Mouse (Mus musculus): ENCODE results near the gene Rpusd1. TPM values are rescaled to one million over a fixed set of nuclear protein-coding genes. Genes with fewer than 3 reads are reported as not detected.

The Rpusd1 gene
- 24.8 and 27.0 TPM in 2 replicates for polyA plus RNA-seq (2016; fragmentation: Nextera tagmentation; extraction: Ambion mirVana)

GRCm38 (mm10) chr17:25727265-25728008, at the start of gene Rpusd1, which contains the start of gene Chtf18:
Rpusd1 (plus strand) TSS chr17:25727670.
Chtf18 (minus strand) TSS chr17:25727419.
- Histone ChIP-seq H3K9me3 (replicated peaks) (no peaks in the 10 kb centered on the region), H3K4me3 (peak within 1 kb of the TSS; percentile 77), H3K36me3 (peaks cover 61% of the 10 kb centered on the region), H3K27ac (peak within 1 kb of the TSS; percentile 86), H3K27me3 (ENCODE audit: low read depth, poor library complexity, severe bottlenecking) (no peaks in the 10 kb centered on the region), H3K4me1 (peaks cover 26% of the 10 kb centered on the region)
- under 1% methylated on average over 37 of the region's 37 CpGs for WGBS
- peak; percentile 95 for DNase-seq (ENCODE audit: low spot score)

- Histone ChIP-seq H3K27ac (peak overlapping the region; percentile 27; the same call in 1 of the 2 replicates), H3K36me3 (no peaks in the 10 kb centered on the region), H3K27me3 (ENCODE audit: low read depth, poor library complexity, severe bottlenecking) (peaks cover 20% of the 10 kb centered on the region; the same call in 1 of the 2 replicates), H3K4me1 (peaks cover 8% of the 10 kb centered on the region; the same call in 1 of the 2 replicates), H3K4me3 (no peak overlapping the region), H3K9me3 (replicated peaks) (no peaks in the 10 kb centered on the region; the same call in 1 of the 2 replicates)
- no peak for DNase-seq (ENCODE audit: low spot score)
- WGBS = 61% methylated on average over 6 of the region's 6 CpGs
These were observed 49.5 kb upstream of the Rpusd1 start for GRCm38 (mm10) chr17:25677969-25678368.

GRCm38 (mm10) chr17:25679818-25680217, 47.7 kb upstream of the Rpusd1 start:
- peaks cover 8% of the 10 kb centered on the region; the same call in 1 of the 2 replicates for H3K4me1 ChIP-seq
- peaks cover 20% of the 10 kb centered on the region; the same call in 1 of the 2 replicates for H3K27me3 ChIP-seq (ENCODE audit: low read depth, poor library complexity, severe bottlenecking)
- 12% methylated on average over 5 of the region's 5 CpGs for WGBS
- no peak overlapping the region for H3K4me3 ChIP-seq
- H3K36me3 ChIP-seq = no peaks in the 10 kb centered on the region
- no peak for DNase-seq (ENCODE audit: low spot score)
- H3K27ac ChIP-seq = no peak overlapping the region
- no peaks in the 10 kb centered on the region; the same call in 1 of the 2 replicates for H3K9me3 ChIP-seq (replicated peaks)

GRCm38 (mm10) chr17:25681636-25682035, 45.8 kb upstream of the Rpusd1 start:
- peaks cover 24% of the 10 kb centered on the region; the same call in 1 of the 2 replicates for H3K27me3 ChIP-seq (ENCODE audit: low read depth, poor library complexity, severe bottlenecking)
- no peak overlapping the region for H3K27ac ChIP-seq
- DNase-seq (ENCODE audit: low spot score) = no peak
- WGBS = 86% methylated on average over 4 of the region's 4 CpGs
- H3K36me3 ChIP-seq = no peaks in the 10 kb centered on the region
- no peaks in the 10 kb centered on the region for H3K9me3 ChIP-seq (replicated peaks)
- H3K4me3 ChIP-seq = no peak overlapping the region
- H3K4me1 ChIP-seq = peaks cover 23% of the 10 kb centered on the region

- Histone ChIP-seq H3K9me3 (replicated peaks) (no peaks in the 10 kb centered on the region), H3K4me3 (no peak overlapping the region), H3K27ac (no peak overlapping the region), H3K27me3 (ENCODE audit: low read depth, poor library complexity, severe bottlenecking) (peaks cover 18% of the 10 kb centered on the region), H3K4me1 (peaks cover 21% of the 10 kb centered on the region), H3K36me3 (no peaks in the 10 kb centered on the region)
- WGBS = 49% methylated on average over 7 of the region's 7 CpGs
- DNase-seq (ENCODE audit: low spot score) = peak; percentile 46
These were observed 41.1 kb upstream of the Rpusd1 start for GRCm38 (mm10) chr17:25686323-25686722.

- 80% methylated on average over 4 of the region's 4 CpGs for WGBS
- Histone ChIP-seq H3K27me3 (ENCODE audit: low read depth, poor library complexity, severe bottlenecking) (peaks cover 18% of the 10 kb centered on the region), H3K27ac (no peak overlapping the region), H3K36me3 (no peaks in the 10 kb centered on the region), H3K9me3 (replicated peaks) (no peaks in the 10 kb centered on the region), H3K4me3 (no peak overlapping the region), H3K4me1 (peaks cover 21% of the 10 kb centered on the region)
- DNase-seq (ENCODE audit: low spot score) = no peak
These were observed 38.5 kb upstream of the Rpusd1 start for GRCm38 (mm10) chr17:25688922-25689321.

GRCm38 (mm10) chr17:25696263-25696662, 31.2 kb upstream of the Rpusd1 start:
- H3K27me3 ChIP-seq (ENCODE audit: low read depth, poor library complexity, severe bottlenecking) = peaks cover 17% of the 10 kb centered on the region
- H3K36me3 ChIP-seq = no peaks in the 10 kb centered on the region
- no peak overlapping the region for H3K4me3 ChIP-seq
- peaks cover 10% of the 10 kb centered on the region for H3K4me1 ChIP-seq
- H3K27ac ChIP-seq = peak overlapping the region; percentile 58; the same call in 1 of the 2 replicates
- WGBS = 52% methylated on average over 1 of the region's 1 CpGs
- H3K9me3 ChIP-seq (replicated peaks) = no peaks in the 10 kb centered on the region
- peak; percentile 56 for DNase-seq (ENCODE audit: low spot score)

GRCm38 (mm10) chr17:25698446-25698845, 29.0 kb upstream of the Rpusd1 start:
- peaks cover 17% of the 10 kb centered on the region for H3K27me3 ChIP-seq (ENCODE audit: low read depth, poor library complexity, severe bottlenecking)
- DNase-seq (ENCODE audit: low spot score) = peak; percentile 89
- no peak overlapping the region for H3K4me3 ChIP-seq
- 17% methylated on average over 7 of the region's 7 CpGs for WGBS
- no peak overlapping the region for H3K27ac ChIP-seq
- H3K36me3 ChIP-seq = no peaks in the 10 kb centered on the region
- no peaks in the 10 kb centered on the region for H3K9me3 ChIP-seq (replicated peaks)
- peaks cover 10% of the 10 kb centered on the region for H3K4me1 ChIP-seq

GRCm38 (mm10) chr17:25700863-25701496, 26.5 kb upstream of the Rpusd1 start:
- peaks cover 17% of the 10 kb centered on the region for H3K27me3 ChIP-seq (ENCODE audit: low read depth, poor library complexity, severe bottlenecking)
- H3K36me3 ChIP-seq = no peaks in the 10 kb centered on the region
- DNase-seq (ENCODE audit: low spot score) = no peak
- 60% methylated on average over 9 of the region's 9 CpGs for WGBS
- no peak overlapping the region for H3K27ac ChIP-seq
- no peaks in the 10 kb centered on the region for H3K9me3 ChIP-seq (replicated peaks)
- peaks cover 10% of the 10 kb centered on the region for H3K4me1 ChIP-seq
- H3K4me3 ChIP-seq = no peak overlapping the region

GRCm38 (mm10) chr17:25709994-25710393, 17.5 kb upstream of the Rpusd1 start:
- Histone ChIP-seq H3K9me3 (replicated peaks) (no peaks in the 10 kb centered on the region), H3K27me3 (ENCODE audit: low read depth, poor library complexity, severe bottlenecking) (no peaks in the 10 kb centered on the region), H3K36me3 (no peaks in the 10 kb centered on the region), H3K27ac (no peak overlapping the region), H3K4me3 (no peak overlapping the region), H3K4me1 (no peaks in the 10 kb centered on the region)
- no peak for DNase-seq (ENCODE audit: low spot score)
- WGBS = 96% methylated on average over 2 of the region's 2 CpGs

GRCm38 (mm10) chr17:25711136-25711535, 16.3 kb upstream of the Rpusd1 start:
- 88% methylated on average over 4 of the region's 4 CpGs for WGBS
- H3K4me3 ChIP-seq = no peak overlapping the region
- H3K36me3 ChIP-seq = no peaks in the 10 kb centered on the region
- H3K4me1 ChIP-seq = peaks cover 4% of the 10 kb centered on the region
- no peak overlapping the region for H3K27ac ChIP-seq
- no peaks in the 10 kb centered on the region for H3K9me3 ChIP-seq (replicated peaks)
- DNase-seq (ENCODE audit: low spot score) = no peak
- peaks cover 9% of the 10 kb centered on the region for H3K27me3 ChIP-seq (ENCODE audit: low read depth, poor library complexity, severe bottlenecking)

GRCm38 (mm10) chr17:25715627-25716026, 11.8 kb upstream of the Rpusd1 start:
- H3K36me3 ChIP-seq = peaks cover 24% of the 10 kb centered on the region
- H3K27ac ChIP-seq = no peak overlapping the region
- 42% methylated on average over 3 of the region's 3 CpGs for WGBS
- peaks cover 36% of the 10 kb centered on the region for H3K27me3 ChIP-seq (ENCODE audit: low read depth, poor library complexity, severe bottlenecking)
- no peak for DNase-seq (ENCODE audit: low spot score)
- peaks cover 24% of the 10 kb centered on the region for H3K4me1 ChIP-seq
- H3K4me3 ChIP-seq = no peak overlapping the region
- H3K9me3 ChIP-seq (replicated peaks) = no peaks in the 10 kb centered on the region

- WGBS = 5% methylated on average over 6 of the region's 6 CpGs
- Histone ChIP-seq H3K4me1 (peaks cover 24% of the 10 kb centered on the region), H3K36me3 (peaks cover 29% of the 10 kb centered on the region), H3K4me3 (0 out of 2 replicates have a peak overlapping the region, but pooled peaks have one; percentile 53), H3K9me3 (replicated peaks) (no peaks in the 10 kb centered on the region), H3K27ac (no peak overlapping the region), H3K27me3 (ENCODE audit: low read depth, poor library complexity, severe bottlenecking) (peaks cover 36% of the 10 kb centered on the region)
- DNase-seq (ENCODE audit: low spot score) = peak; percentile 40
These were observed 11.3 kb upstream of the Rpusd1 start for GRCm38 (mm10) chr17:25716130-25716529.

Data from limb, embryonic 10.5 days (tissue).